Mouse (Mus musculus): ENCODE results near the gene Foxred1. TPM values are rescaled to one million over a fixed set of nuclear protein-coding genes. Genes with fewer than 3 reads are reported as not detected.

Gene Foxred1
- 10 to 100 TPM; 41.5 to 44.9 TPM for total RNA-seq (2023)

DNA sequence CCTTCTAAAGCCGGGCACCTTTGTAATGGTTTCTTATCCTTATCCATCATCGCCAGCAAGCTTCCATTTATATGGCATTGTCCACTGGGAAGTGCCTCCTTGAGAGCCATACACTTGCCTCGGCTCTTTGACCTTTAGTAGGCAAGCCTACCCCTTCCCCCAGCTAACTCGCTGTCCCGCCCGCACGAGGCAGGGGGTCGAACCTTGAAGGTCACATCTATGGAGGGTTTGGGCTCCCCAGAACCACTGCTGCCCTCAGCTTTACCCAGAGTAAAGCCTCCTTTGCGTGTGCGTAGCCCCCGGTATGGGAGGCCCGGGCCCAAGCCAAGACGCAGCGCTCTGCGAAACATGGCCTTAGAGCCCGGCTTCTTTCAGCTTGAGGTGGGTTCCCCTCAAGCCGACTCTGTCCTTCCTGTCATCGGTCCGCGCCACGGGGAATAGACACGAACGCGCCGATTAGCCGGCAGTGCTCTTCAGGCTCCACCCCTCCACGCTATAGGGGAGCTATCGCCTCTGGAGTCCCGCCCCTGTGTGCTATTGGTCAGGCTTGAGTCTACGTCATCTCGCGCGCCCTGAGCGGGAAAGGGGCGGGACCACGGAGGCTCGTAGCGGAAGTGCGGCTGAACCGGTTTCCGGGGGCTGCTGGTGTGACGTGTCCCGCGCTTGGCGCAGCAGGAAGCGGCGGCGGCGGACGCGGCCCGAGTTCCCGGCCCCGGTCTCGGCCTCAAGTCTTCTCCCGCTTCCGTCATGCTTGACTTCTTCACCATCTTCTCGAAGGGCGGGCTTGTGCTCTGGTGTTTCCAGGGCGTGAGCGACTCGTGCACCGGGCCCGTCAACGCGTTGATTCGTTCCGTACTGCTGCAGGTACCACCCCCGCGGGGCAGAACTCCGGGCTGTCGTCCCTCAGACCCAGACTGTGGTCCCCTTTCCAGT is at the start of gene Foxred1:
Gene Foxred1, minus strand, starts transcription at position 514 of the 933 bp plus-strand sequence.

DNA sequence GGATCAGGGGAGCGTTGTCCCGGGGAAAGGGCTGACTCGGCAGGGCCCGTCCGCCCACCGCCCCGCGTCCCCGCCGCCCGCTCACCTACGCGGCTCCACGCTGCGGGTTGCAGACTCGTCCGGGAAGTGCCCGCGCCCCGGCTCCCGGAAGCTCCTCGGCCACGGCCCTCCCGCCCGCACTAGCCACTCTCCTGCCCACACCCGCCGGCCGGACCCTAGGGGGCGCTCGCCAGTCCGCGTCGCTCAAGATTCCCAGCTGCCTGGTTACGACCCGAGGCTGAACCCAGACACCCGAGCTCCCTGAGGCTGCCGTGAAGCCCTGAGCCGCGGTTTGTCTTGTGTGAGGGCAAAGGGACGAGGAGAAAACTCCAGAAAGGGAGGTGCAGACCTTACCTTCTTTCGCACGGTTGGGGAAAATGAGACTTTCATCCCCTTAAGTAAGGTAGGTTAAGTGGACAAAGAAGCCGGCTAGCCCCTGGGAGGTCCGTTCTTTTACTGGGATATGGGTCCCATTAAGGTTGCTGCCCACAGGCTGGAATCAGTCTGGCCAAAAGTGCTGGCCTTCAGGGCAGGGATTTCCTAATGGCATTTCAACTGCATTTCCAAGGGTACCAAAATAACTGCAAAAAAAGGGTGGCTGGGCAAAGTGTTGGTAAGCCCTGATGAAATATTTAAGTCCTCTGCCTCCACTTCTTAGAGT is 10.9 kb downstream of the Foxred1 start, which contains the start of the genes Srpr and Tirap:
Gene Srpr, plus strand, starts transcription at position 404 of the 700 bp plus-strand sequence.
Gene Tirap, minus strand, starts transcription at position 520 of the 700 bp plus-strand sequence.

DNA sequence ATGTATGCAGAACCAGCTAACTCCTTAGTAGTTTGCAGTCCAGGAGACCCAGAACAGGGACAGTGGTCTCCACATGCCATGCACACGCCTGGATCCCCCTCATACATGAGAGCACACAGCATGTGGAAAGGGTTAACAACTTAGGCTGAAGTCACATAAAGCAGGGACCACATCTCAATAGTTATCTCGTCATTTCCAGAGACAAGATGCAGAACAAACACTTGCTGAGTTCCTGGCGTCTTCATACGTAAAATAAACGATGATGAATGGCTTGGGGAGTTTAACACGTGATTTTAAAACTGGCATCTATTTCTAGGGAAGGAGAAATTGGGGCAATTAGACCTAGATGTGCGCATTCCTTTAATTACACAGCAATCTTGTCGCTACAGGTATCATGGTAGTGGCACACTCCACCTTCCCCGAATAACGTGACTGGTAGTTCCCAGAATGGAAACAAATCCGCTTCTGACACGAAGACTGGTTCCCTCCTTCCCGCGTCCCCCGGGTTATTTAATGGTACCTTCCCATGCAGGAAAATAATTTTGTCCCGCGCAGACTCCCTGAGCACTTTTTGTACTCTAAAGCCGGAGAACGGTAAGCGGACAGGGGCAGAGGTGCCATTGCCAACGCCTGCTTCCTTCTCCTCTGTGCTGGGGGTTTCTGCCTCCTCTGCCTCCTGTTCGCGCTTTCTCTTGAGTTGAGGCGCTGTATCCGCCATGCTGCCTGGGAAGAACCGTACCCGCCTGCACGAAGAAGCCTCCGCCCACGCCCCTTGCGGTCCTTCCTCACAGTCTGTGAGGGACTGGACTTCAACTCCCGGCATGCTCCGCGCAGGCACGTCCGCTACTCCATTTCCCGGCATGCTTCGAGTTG is 35.4 kb downstream of the Foxred1 start, which contains the start of gene Dcps:
Gene Dcps, minus strand, starts transcription at position 811 of the 873 bp plus-strand sequence.

Other genes with a start within 250 kb of the Foxred1 start
- 10 to 100 TPM; 15.2 to 17.0 TPM for gene St3gal4, start 91.8 kb downstream of the Foxred1 start, total RNA-seq (2023)
- 10 to 100 TPM; 39.3 to 39.5 TPM for gene Dcps, start 35.0 kb downstream of the Foxred1 start, total RNA-seq (2023)
- gene Srpr, start 10.9 kb downstream of the Foxred1 start, total RNA-seq (2023) = 100 to 1,000 TPM; 107 to 112 TPM
- gene Tirap, start 10.8 kb downstream of the Foxred1 start, total RNA-seq (2023) = 10 to 100 TPM; 13.8 to 18.5 TPM
- 10 to 100 TPM; 22.8 to 30.9 TPM for gene Fam118b, start 56.8 kb upstream of the Foxred1 start, total RNA-seq (2023)
- 10 to 100 TPM; 30.7 to 32.1 TPM for gene Rpusd4, start 56.8 kb upstream of the Foxred1 start, total RNA-seq (2023)
- 1 to 10 TPM; 7.5 to 9.8 TPM for gene Cdon, start 210.1 kb upstream of the Foxred1 start, total RNA-seq (2023)

All from B cell, adult 67 days (primary cell).